Mouse (Mus musculus): ENCODE results near the gene Fuca2.

DNA sequence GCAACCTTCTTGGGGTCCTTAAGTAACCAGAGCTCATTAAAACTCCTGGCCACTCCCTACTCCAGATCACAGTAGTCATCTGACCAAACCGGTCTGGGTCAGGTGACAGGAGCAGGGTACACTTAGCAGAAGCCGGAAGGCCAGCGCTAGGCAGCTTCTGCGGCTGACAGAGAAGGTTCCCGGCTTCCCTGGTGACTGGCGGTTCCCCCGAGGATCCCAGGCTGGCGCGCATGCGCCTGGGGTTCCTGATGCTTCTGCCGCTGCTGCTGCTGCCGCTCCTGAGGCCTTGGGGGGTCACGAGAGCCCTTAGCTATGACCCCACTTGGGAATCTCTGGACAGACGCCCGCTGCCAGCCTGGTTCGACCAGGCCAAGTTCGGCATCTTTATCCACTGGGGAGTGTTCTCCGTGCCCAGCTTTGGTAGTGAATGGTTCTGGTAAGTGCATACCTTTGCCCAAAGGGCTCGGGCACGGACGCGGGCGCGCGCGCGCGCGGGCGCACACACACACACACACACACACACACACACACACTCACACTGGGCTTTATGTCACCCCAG, 1.7 kb downstream of the Fuca2 start:
- TF ChIP-seq CTCF (IDR thresholded peaks at IDR 0.05; ENCODE audit: control insufficient read depth, insufficient read depth, insufficient replicate concordance, low read depth, low read length) (no peak), POLR2A (IDR thresholded peaks at IDR 0.05; ENCODE audit: control insufficient read depth, low read depth, low read length) (peak; percentile 76)
